In the genomic region with DNA sequence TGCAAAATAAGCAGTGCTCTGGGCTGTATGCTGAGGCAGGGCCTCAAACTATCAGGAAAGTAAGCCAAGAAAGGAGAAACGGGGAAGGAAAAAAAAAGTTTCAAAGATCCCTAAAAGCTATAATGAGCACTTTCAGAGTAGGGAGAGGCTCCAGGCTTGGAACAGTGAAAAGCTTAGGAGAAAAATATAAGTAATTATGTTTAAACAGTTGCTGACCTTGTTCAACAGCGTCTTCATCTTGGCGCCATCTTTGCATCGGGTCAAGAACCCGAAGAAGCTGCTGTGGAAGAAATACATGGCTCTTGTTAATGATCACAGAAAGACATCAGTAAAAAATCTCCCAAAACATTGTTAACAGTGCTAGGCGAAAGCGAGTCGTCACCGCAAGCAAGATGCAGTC, we compare ENCODE assay signal across 7 mouse cellular contexts. TPM values are rescaled to one million over a fixed set of nuclear protein-coding genes. Genes with fewer than 3 reads are reported as not detected.
DNase-seq lines count a peak whose midpoint lies in the region; ATAC-seq lines count a peak whose summit lies in the region.

No protein-coding gene starts in this region.

- H3K36me3 ChIP-seq in erythroblast, embryonic 14.5 days (ENCODE audit: control insufficient read depth) = no peaks in the 10 kb centered on the region
- H3K36me3 ChIP-seq in limb, embryonic 10.5 days = no peaks in the 10 kb centered on the region
- H3K36me3 ChIP-seq in neural tube, embryonic 15.5 days = no peaks in the 10 kb centered on the region

- peak; percentile 1 for DNase-seq in thymus, postnatal 0 days (ENCODE audit: low spot score)
- DNase-seq in thymus, postnatal 10 days (ENCODE audit: low spot score in 2 of 2) = no peak
- no peak for DNase-seq in limb, embryonic 10.5 days (ENCODE audit: low spot score)
- DNase-seq in adrenal gland, adult 18-20 months (ENCODE audit: low spot score in 2 of 2) = no peak
- DNase-seq in left cerebral cortex, adult 9 months (ENCODE audit: low spot score in 2 of 2) = no peak

- H3K27me3 ChIP-seq in erythroblast, embryonic 14.5 days (ENCODE audit: control insufficient read depth) = no peaks in the 10 kb centered on the region
- no peaks in the 10 kb centered on the region for H3K27me3 ChIP-seq in limb, embryonic 10.5 days (ENCODE audit: low read depth, poor library complexity, severe bottlenecking)
- no peaks in the 10 kb centered on the region for H3K27me3 ChIP-seq in neural tube, embryonic 15.5 days (replicated peaks)

- 0 out of 2 replicates have a peak, but pooled peaks have one; percentile 33 for ATAC-seq in neural tube, embryonic 15.5 days (ENCODE audit: low FRiP score)

- H3K9ac ChIP-seq in neural tube, embryonic 15.5 days (replicated peaks) = peak overlapping the region; percentile 46

- H3K4me2 ChIP-seq in neural tube, embryonic 15.5 days = peak overlapping the region; percentile 49

- H3K4me1 ChIP-seq in erythroblast, embryonic 14.5 days (ENCODE audit: control insufficient read depth) = no peaks in the 10 kb centered on the region
- no peaks in the 10 kb centered on the region for H3K4me1 ChIP-seq in limb, embryonic 10.5 days
- no peaks in the 10 kb centered on the region for H3K4me1 ChIP-seq in neural tube, embryonic 15.5 days

- WGBS in limb, embryonic 10.5 days = under 1% methylated on average over 9 of the region's 9 CpGs
- under 1% methylated on average over 9 of the region's 9 CpGs for WGBS in neural tube, embryonic 15.5 days

- H3K9me3 ChIP-seq in erythroblast, embryonic 14.5 days (ENCODE audit: control insufficient read depth, low read length) = no peaks in the 10 kb centered on the region
- H3K9me3 ChIP-seq in limb, embryonic 10.5 days (replicated peaks) = no peaks in the 10 kb centered on the region
- H3K9me3 ChIP-seq in neural tube, embryonic 15.5 days (replicated peaks) = no peaks in the 10 kb centered on the region

- H3K4me3 ChIP-seq in erythroblast, embryonic 14.5 days (replicated peaks) = peak overlapping the region; percentile 72
- peak overlapping the region; percentile 44 for H3K4me3 ChIP-seq in limb, embryonic 10.5 days
- H3K4me3 ChIP-seq in neural tube, embryonic 15.5 days (replicated peaks) = peak overlapping the region; percentile 43

- peak overlapping the region; percentile 64 for H3K27ac ChIP-seq in limb, embryonic 10.5 days
- peak overlapping the region; percentile 79 for H3K27ac ChIP-seq in neural tube, embryonic 15.5 days (replicated peaks)

RNA-seq across cellular contexts. Expression of gene Uty, which starts 0.6 kb away (rescaled TPM):
- not detected in 2 replicates for polyA plus RNA-seq in thymus, postnatal 0 days (2015; fragmentation: Nextera tagmentation; extraction: Ambion mirVana)
- polyA plus RNA-seq in erythroblast, embryonic 14.5 days (2012) = 0.01 and 0.02 TPM in 2 replicates
- polyA plus RNA-seq in limb, embryonic 10.5 days (2016; fragmentation: Nextera tagmentation; extraction: Ambion mirVana) = 15.2 and 16.4 TPM in 2 replicates
- 8.8 and 11.7 TPM in 2 replicates for polyA plus RNA-seq in neural tube, embryonic 15.5 days (2015; fragmentation: Nextera tagmentation; extraction: Ambion mirVana)
- 10 to 100 TPM in 1 of 2 experiments, not detected in 1; 30.4 TPM for total RNA-seq in adrenal gland, adult 18-20 months (2021)

RNA-seq across cellular contexts. Expression of gene Ddx3y, which starts 41.5 kb away (rescaled TPM):
- polyA plus RNA-seq in thymus, postnatal 0 days (2015; fragmentation: Nextera tagmentation; extraction: Ambion mirVana) = not detected in 2 replicates
- 0.09 TPM in 2 replicates for polyA plus RNA-seq in erythroblast, embryonic 14.5 days (2012)
- polyA plus RNA-seq in limb, embryonic 10.5 days (2016; fragmentation: Nextera tagmentation; extraction: Ambion mirVana) = 20.3 and 24.5 TPM in 2 replicates
- polyA plus RNA-seq in neural tube, embryonic 15.5 days (2015; fragmentation: Nextera tagmentation; extraction: Ambion mirVana) = 15.9 and 17.2 TPM in 2 replicates
- total RNA-seq in adrenal gland, adult 18-20 months (2021) = 100 to 1,000 TPM in 1 of 2 experiments, not detected in 1; 109 TPM
